Mouse (Mus musculus): Measurements from ENCODE around the gene Olfr473.

DNA sequence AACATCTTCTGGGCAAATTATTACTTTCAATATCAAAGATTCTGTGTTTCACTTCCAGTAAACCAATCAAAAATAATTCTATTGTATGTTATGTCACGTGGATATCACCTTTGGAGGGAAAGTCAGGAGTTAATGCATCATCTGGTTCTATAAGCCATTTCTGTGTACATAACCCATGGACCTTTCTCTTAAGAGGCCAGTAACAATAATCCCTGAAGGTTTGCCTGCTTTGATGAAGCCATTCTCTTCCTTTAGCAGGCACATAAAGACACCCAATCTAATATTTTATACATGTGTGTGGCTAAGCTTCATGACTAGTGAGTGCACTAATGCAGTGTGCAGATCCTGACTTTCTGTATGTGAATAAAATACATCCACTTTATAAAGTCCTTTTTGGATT, 34.3 kb downstream of the Olfr473 start, which contains the start of gene Olfr476:
- TF ChIP-seq CTCF (IDR thresholded peaks at IDR 0.05) (no peak), EP300 (IDR thresholded peaks at IDR 0.05) (no peak)

Data from lung, postnatal 0 days (tissue).